Mouse (Mus musculus) cerebellum, adult 11 months (tissue): ENCODE results near the gene Csf1.

Experiments
- DNase-seq: peaks from one replicate; pipeline ENCODE4 v3.0.0; 2022

Csf1 gene

GRCm38 (mm10) chr3:107778016-107778415 is 17.7 kb upstream of the Csf1 start:
- DNase-seq: no peak

GRCm38 (mm10) chr3:107776295-107776694 is 16.0 kb upstream of the Csf1 start:
- no peak for DNase-seq

GRCm38 (mm10) chr3:107775736-107776135 is 15.5 kb upstream of the Csf1 start:
- no peak for DNase-seq

- DNase-seq: no peak
Observed at GRCm38 (mm10) chr3:107775056-107775455, 14.8 kb upstream of the Csf1 start.

GRCm38 (mm10) chr3:107772860-107773259 is 12.6 kb upstream of the Csf1 start:
- DNase-seq: no peak

GRCm38 (mm10) chr3:107769692-107770091 is 9.4 kb upstream of the Csf1 start:
- DNase-seq: no peak

- DNase-seq: no peak
Observed at GRCm38 (mm10) chr3:107768104-107768989, 8.1 kb upstream of the Csf1 start.

GRCm38 (mm10) chr3:107766804-107767203 is 6.5 kb upstream of the Csf1 start:
- no peak for DNase-seq

GRCm38 (mm10) chr3:107765979-107766378 is 5.7 kb upstream of the Csf1 start:
- DNase-seq: no peak

GRCm38 (mm10) chr3:107763552-107763951 is 3.3 kb upstream of the Csf1 start:
- DNase-seq: no peak

- no peak for DNase-seq
Observed at GRCm38 (mm10) chr3:107761446-107761845, 1.2 kb upstream of the Csf1 start.

GRCm38 (mm10) chr3:107760771-107761170 is 502 bp upstream of the Csf1 start:
- no peak for DNase-seq

GRCm38 (mm10) chr3:107758638-107759037 is 1.6 kb downstream of the Csf1 start:
- DNase-seq: no peak

- DNase-seq: no peak
Observed at GRCm38 (mm10) chr3:107758176-107758575, 2.1 kb downstream of the Csf1 start.

GRCm38 (mm10) chr3:107757365-107758129 is 2.7 kb downstream of the Csf1 start:
- DNase-seq: peak; percentile 53

- DNase-seq: no peak
Observed at GRCm38 (mm10) chr3:107756481-107756866, 3.8 kb downstream of the Csf1 start.

GRCm38 (mm10) chr3:107755702-107756480 is 4.4 kb downstream of the Csf1 start:
- peak; percentile 64 for DNase-seq

GRCm38 (mm10) chr3:107754632-107755031 is 5.6 kb downstream of the Csf1 start:
- DNase-seq: no peak

- no peak for DNase-seq
Observed at GRCm38 (mm10) chr3:107751607-107752006, 8.7 kb downstream of the Csf1 start.

- peak; percentile 59 for DNase-seq
Observed at GRCm38 (mm10) chr3:107750775-107751540, 9.3 kb downstream of the Csf1 start.

GRCm38 (mm10) chr3:107749446-107749845 is 10.8 kb downstream of the Csf1 start:
- no peak for DNase-seq

- DNase-seq: no peak
Observed at GRCm38 (mm10) chr3:107748260-107748955, 11.9 kb downstream of the Csf1 start.
